12 mouse cellular contexts compared by ENCODE assay signal in the genomic region with DNA sequence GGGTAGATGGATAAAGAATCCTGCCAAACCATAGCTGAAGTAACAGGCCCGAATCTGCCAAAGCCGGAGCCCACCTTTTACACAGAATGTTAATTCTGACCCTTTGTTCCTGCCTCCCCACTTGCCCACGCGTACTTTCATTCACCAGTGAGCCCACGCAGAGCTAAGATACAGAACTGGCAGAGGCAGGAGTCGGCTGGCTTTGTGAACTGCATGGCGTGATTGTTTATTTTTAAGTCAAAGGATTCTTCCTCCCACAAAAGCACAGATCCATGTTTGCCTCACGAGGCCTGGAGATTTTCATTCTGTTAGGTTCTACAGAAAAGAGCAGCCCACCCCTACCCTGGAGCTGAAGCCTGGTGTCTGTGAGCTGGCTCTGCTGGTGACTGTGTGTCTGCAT. TPM values are rescaled to one million over a fixed set of nuclear protein-coding genes. Genes with fewer than 3 reads are reported as not detected.
A peak's percentile ranks its signal among the peaks of the same experiment; 100 is the strongest.
DNase-seq lines count a peak whose midpoint lies in the region.
"Had no signal": no experiment of that assay in that cellular context is flagged by ENCODE, and none has a peak within 500 bp of the region (broad histone marks: within the 10 kb centered on the region; RNA-seq: fewer than 3 reads in every experiment).

No protein-coding gene starts in this region.

- intact Hi-C loops in left cerebral cortex, postnatal 4 days (cut with DNase I) = loop anchor here (5.0 to 10.0 kb wide), 2 partner anchors 116 to 133 kb away; no protein-coding TSS in a partner anchor
- intact Hi-C loops in left cerebral cortex, postnatal 36 days (cut with DNase I) = loop anchor here (2.0 to 5.0 kb wide), 3 partner anchors 82 to 132 kb away; a partner anchor contains a TSS

- peak; percentile 51 for DNase-seq in left cerebral cortex, adult 11 months (ENCODE audit: low spot score)
- DNase-seq in left cerebral cortex, postnatal 4 days = no peak
- DNase-seq in layer of hippocampus, adult 8-10 months (ENCODE audit: low spot score in 2 of 2) = peak; percentile 30 to 41
- peak; percentile 52 to 65 for DNase-seq in left cerebral cortex, postnatal 36 days (ENCODE audit: low spot score in 2 of 2)
- no peak for DNase-seq in natural killer cell, adult 2 months (ENCODE audit: low spot score in 2 of 2)
- DNase-seq in kidney, postnatal 10 days = no peak
- no peak for DNase-seq in cerebellum, postnatal 10 days
- DNase-seq: cerebellum, adult 9-11 months; embryo, embryonic 11 days; lung, postnatal 10 days had no signal

RNA-seq across cellular contexts. Expression of a gene that starts 3.3 kb away (rescaled TPM):
- total RNA-seq in left cerebral cortex, postnatal 4 days (2021) = 100 to 1,000 TPM; 172 to 180 TPM
- total RNA-seq in layer of hippocampus, adult 8-10 months (2022) = 100 to 1,000 TPM; 279 to 314 (median 303) TPM
- 100 to 1,000 TPM; 356 to 375 TPM for total RNA-seq in left cerebral cortex, postnatal 36 days (2021)
- total RNA-seq: gastrocnemius, adult 18-20 months; hematopoietic stem cell, adult 5-6 weeks had no signal

Comparison
In these comparisons a context has a peak if more than half of its experiments do, and no peak if none do; other contexts are left out.
1. DNase-seq: peak in left cerebral cortex, adult 11 months (single experiment), layer of hippocampus, adult 8-10 months (2 of 2) and left cerebral cortex, postnatal 36 days (2 of 2); none in left cerebral cortex, postnatal 4 days (single experiment), natural killer cell, adult 2 months (0 of 2), kidney, postnatal 10 days (single experiment) and cerebellum, postnatal 10 days (0 of 2).